Mouse (Mus musculus) mouse embryonic stem cell (cell line): ENCODE data around the gene Zcchc2.

Source experiments
- in situ Hi-C, 2 experiments: fragments of 300-500 bp; cut with MboI; formaldehyde crosslinking; loops; 1 replicate in 1 of 2; 3 replicates in 1 of 2; pipeline ENCODE4 v1.14.3; 2019 to 2020; ENCODE audit warnings: low sequenced_read_pairs in 2 of 2, low pct_unique_long_range_greater_than_20kb in 1 of 2, mixed read lengths in 1 of 2; ENCODE audit not compliant: unreplicated experiment in 1 of 2

Zcchc2 gene

DNA sequence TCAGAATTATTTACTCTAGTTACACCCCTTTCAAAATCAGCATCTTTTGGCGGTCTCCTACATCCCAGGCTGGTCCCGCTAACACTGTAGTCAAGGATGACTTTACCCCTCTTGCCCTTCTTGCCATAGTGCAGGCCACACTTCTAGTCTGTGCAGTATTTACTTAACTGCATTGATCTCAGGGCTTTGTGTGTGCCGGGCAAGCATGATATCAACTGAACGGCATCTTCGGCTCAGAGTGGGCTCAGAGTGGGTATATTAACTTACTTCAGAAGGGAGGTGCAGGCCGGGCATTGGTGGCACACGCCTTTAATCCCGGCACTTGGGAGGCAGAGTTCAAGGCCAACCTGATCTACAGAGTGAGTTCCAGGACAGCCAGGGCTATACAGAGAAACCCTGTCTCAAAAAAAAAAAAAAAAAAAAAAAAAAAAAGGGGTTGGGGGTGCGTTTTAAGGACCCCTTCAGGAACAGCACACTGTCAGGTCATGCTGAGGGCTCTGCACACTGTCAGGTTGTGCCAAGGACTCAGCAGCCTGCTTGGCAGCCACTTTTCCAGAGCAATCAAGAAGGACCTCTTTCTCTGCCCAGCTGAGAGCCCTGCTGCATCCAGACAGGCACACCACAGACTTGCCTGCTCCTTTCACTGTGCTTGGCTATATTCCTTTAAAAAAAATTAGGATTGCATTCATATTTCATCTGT lies 72.8 kb downstream of the Zcchc2 start:
- in situ Hi-C loops, result loop anchor here in 1 of 2 experiments (10.0 kb wide), 1 partner anchor 332 kb away; no protein-coding TSS in a partner anchor

DNA sequence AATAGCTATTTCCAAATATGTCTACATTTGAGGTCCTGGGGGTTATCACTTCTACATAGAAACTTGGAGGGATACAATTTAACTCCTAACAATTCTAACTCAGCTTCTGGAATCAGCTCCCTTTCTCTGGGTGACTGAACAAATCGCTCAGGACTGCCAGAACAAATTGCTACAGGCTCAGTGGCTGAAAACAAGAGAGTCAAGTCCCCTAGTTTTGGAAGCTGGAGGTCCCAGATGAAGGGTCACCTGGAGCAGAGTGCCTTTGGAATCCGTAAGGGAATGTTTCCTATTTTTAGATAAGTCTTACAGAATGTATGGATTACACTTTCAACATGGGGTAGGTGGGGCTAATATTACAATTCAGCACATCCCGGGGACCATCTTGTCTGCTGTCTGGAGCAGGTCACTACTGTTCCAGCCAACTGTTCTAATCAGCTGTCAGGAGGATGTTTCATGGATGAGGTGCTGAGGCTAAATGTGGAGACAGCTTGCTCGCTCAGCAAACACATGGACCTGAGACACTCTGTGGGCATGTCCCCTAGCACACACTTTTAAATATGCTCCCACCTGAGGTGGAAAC lies 73.5 kb downstream of the Zcchc2 start:
- in situ Hi-C loops, result loop anchor here in 1 of 2 experiments (10.0 kb wide), 1 partner anchor 331 kb away; no protein-coding TSS in a partner anchor

DNA sequence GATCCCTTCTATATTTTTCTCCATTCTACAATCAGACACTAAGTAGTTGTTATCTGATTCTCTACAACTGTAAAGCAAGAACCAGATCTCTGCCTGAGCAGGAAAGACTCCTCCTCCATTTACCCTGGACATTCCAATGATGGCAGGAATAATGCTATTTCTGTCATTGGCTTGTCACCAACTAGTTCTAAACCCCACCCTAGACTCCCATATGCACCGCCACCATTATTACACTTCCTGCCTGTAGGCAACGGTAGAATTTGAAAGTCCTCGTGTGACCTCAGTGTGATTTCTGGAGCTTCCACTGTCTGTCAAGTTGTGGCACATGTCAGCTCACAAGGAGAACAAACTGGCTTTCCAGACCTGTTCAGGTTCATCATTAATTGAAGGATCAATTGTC lies 74.1 kb downstream of the Zcchc2 start:
- in situ Hi-C loops, result loop anchor here in 1 of 2 experiments (10.0 kb wide), 1 partner anchor 331 kb away; no protein-coding TSS in a partner anchor

DNA sequence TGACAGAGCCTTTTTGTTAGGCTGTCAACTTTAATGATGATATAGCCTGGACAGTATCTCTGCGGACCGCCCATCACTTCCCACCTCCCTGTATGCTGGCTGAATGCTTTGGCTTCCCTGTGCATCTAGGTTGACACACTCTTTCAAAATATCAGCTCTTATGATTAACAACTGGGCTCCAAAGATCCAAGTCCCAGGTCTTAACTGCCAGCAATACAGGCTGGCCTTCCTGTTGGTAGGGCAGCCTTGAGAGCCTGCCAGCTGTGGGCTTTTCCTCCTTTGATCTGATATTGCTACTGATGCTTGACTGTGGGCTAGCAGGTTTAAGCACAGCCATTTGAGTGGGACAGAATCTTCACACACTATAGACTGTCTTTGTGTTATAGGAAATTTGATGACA lies 74.5 kb downstream of the Zcchc2 start:
- in situ Hi-C loops, result loop anchor here in 1 of 2 experiments (10.0 kb wide), 1 partner anchor 330 kb away; no protein-coding TSS in a partner anchor

DNA sequence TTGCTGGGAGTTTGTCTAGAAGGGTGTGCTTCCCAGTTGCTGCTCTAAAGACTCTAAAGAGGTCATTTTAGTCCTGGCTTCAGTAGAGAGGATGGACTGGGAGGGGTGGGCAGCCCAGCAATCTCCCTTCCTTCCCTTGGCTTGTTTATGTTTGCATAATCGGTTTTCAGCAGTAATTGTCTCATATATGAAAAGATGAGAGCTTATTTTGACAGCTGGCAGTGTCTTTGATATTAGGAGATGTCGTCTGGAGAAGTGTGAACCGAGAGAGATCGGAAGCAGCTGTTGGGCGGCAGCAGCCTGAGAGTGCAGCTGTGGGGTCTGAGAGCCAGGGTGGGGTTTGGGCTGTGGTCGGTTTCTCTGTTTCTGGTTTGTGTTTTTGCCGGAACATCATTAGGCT lies 75.5 kb downstream of the Zcchc2 start:
- in situ Hi-C loops, result loop anchor here in 1 of 2 experiments (10.0 kb wide), 1 partner anchor 329 kb away; no protein-coding TSS in a partner anchor

DNA sequence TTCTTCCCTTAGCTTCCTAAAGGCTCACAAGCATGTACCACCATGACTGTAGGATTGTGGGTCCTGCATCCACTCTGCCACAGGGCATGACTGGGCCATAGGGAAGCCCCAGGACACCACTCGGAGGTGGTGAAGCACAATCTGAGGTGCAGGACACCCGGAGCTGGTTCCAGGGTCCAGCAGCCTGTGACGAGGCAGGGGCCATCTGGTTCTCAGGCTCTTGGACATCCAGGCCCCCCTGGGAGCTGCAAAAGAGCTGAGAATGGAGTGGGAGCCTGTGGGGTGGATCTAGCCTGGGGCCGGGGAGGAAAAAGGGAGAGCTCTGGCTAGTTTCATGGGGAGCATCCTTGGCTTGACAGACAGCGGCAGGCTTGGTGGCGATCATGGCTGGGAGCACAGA lies 77.1 kb downstream of the Zcchc2 start:
- in situ Hi-C loops, result loop anchor here in 1 of 2 experiments (10.0 kb wide), 1 partner anchor 327 kb away; no protein-coding TSS in a partner anchor

DNA sequence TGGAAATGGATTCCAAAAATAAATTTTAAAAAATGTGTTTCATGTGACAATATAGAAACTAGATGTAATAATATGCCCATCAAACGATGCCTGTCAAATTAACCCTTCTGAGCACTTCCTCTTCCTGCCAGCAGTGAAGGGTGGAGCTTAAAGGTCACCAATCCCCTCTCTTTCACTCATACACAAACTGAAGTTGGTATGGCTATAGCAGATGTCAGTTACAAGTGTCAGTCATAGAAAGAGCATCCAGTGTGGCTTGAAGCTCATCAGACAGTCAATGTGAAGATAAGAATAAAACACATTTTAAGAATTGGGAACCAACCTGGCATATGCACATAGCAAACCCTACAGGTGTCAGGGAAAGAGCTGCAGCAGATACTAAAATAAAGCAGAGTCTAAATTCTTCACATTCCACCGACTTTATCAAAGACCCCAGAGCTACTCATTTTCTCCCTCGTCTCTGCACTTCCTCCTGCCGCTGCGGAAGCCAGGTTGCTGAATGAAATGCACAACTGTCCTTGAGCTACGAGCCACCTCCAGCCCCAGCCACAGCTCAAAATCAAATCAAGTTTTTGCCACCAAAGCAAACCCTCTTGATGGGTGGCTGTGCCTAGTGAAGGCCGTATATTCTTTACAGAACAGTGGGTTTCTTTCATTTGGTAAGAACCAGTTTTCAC lies 79.8 kb downstream of the Zcchc2 start:
- in situ Hi-C loops, result loop anchor here (5.0 to 10.0 kb wide), 4 partner anchors 82 to 327 kb away; no protein-coding TSS in a partner anchor

DNA sequence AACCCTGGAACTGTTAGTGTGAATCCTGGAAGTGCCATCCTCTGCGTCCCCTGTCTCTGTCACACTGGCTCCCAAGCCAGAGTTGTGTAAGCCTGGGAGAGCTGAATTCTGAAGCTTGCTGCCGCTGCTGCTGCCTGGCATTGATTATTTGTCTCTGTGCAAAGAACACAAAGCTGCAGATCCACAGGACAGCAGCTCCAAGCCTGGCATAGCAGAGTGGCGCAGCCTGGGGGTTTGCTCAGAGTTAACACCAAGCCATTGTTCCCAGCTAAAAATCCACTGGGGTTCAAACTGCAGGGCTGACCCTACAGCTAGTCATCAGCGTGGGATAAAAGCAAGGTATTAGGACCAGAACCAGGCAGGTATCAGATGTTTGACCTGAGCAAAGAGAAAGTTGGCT lies 80.6 kb downstream of the Zcchc2 start:
- in situ Hi-C loops, result loop anchor here (5.0 to 10.0 kb wide), 3 partner anchors 81 to 326 kb away; no protein-coding TSS in a partner anchor

DNA sequence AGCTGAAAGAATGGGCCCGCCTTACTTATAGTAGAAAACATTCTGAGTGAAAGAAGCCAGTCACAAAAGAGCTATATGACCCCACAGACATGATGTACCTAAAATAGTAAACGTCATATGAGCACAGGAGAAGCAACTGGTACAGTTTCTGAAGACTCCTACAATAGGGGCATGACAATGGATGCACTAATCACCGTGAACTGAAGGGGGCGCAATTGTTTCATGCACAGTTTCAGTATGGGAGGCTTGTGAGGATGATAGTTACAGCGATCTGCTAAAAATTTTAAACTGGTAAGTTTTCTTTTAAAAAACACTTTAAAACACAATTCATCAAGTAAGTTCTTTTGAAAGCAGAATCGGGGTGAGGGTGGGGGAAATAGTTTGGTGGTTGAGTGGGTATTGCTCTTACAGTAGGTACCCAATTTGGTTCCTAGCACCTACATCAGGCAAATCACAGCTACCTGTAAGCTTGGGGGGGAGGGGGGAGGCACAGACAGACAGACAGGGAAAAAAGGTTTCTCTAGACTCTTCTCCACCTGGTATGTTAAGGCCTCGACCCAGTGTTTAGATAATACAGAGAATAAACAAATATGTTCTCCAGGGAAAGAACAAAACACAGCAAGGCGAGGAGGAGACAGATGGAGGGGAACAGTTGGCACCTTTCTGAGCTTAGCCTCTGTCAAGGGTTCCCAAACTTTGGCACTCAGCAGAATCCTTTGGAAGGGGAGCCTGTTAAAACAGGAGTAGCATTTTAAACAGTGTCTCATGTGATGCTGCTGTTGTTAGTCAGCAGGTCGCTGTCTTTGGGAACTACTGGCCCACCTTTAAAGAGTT lies 81.2 kb downstream of the Zcchc2 start:
- in situ Hi-C loops, result loop anchor here (5.0 to 10.0 kb wide), 3 partner anchors 81 to 326 kb away; no protein-coding TSS in a partner anchor

GRCm38 (mm10) chr1:106072071-106072440 lies 81.8 kb downstream of the Zcchc2 start:
- in situ Hi-C loops, result loop anchor here (5.0 to 10.0 kb wide), 3 partner anchors 80 to 325 kb away; no protein-coding TSS in a partner anchor

DNA sequence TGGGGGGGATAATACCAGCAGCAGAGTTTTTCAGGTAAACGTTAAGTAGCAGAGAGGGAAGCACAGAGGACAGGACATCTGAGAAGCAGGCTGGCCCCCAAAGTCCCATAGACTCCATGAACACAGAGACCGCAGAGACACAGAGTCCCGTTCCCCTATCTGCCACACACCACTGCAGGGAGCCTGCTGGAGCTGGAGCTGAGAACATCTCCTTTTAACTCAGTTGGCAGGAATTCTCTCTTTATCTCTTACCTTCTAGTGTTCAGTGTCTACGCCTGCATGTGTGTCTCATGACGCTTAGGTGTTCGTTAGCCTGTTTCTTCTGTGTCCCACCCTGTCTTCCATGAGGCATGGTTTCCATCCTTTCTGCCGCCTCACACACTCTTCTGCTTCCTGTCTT lies 83.0 kb downstream of the Zcchc2 start:
- in situ Hi-C loops, result loop anchor here (5.0 to 10.0 kb wide), 3 partner anchors 79 to 324 kb away; no protein-coding TSS in a partner anchor

GRCm38 (mm10) chr1:106074141-106074540 lies 83.9 kb downstream of the Zcchc2 start:
- in situ Hi-C loops, result loop anchor here (5.0 to 10.0 kb wide), 3 partner anchors 78 to 323 kb away; no protein-coding TSS in a partner anchor

DNA sequence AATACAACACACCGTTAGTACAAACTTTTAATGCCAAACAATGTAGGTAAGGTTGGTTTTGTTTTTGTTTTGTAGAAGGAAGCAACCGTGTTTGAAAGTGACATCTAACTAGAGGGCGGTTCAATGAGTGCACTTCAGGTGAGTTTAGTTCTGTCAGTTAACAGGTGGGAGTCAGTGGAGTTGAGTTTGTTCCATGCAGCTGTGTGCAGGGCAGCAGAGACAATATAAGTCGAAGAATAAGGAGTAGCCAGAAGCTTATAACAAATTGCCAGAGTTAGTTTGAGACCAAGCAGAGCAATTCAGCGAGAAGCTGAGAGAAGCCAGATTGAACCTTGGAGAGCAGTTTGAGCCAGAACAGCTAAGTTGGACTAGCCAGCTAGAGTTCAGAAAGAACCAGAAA lies 84.5 kb downstream of the Zcchc2 start:
- in situ Hi-C loops, result loop anchor here (5.0 to 10.0 kb wide), 3 partner anchors 78 to 323 kb away; no protein-coding TSS in a partner anchor

DNA sequence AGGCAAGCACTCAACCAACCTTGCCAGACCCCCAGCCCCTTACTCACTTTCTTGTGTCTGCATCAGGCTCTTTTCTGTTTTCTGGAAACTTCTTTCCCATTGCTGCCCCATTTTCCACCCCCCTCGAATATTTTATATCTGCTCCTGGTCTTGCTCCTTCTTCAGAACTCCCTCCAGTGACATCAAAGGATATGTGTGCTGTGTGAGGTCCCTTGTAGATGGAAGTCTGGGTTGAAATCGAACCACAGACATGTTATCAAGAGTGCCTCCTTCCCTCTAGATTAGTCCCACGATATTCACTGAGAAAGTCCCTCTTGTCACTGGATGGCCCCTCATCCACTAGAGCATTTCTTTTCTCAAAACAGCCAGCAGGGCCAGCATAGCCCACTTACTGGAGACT lies 86.4 kb downstream of the Zcchc2 start:
- in situ Hi-C loops, result loop anchor here in 1 of 2 experiments (10.0 kb wide), 1 partner anchor 78 kb away; no protein-coding TSS in a partner anchor

- in situ Hi-C loops, result loop anchor here in 1 of 2 experiments (10.0 kb wide), 1 partner anchor 78 kb away; no protein-coding TSS in a partner anchor
These were observed 87.0 kb downstream of the Zcchc2 start for GRCm38 (mm10) chr1:106077166-106077565.
